Mouse (Mus musculus) heart, adult 2 months (tissue): ENCODE measurements around the gene Vash2. TPM values are rescaled to one million over a fixed set of nuclear protein-coding genes. Genes with fewer than 3 reads are reported as not detected.

Experiments used
- DNase-seq, 2 experiments: peaks; one replicate each; pipeline ENCODE4 v3.0.0; 2021
- H3K27ac ChIP-seq: fragments of 200-600 bp; 2 replicates; pipeline ENCODE4 v1.8.1; 2022
- H3K27me3 ChIP-seq: fragments of 200-500 bp; 2 replicates; pipeline ENCODE4 v1.6.1; 2012; ENCODE audit warnings: mild to moderate bottlenecking, low read length, inconsistent platforms, mixed read lengths; ENCODE audit not compliant: control insufficient read depth, insufficient read depth
- H3K36me3 ChIP-seq: fragments of 200-500 bp; 2 replicates; pipeline ENCODE4 v1.6.1; 2012; ENCODE audit warnings: low read length, inconsistent platforms; ENCODE audit not compliant: control insufficient read depth, insufficient read depth
- H3K4me1 ChIP-seq: fragments of 200-500 bp; 2 replicates; pipeline ENCODE4 v1.6.1; 2011; ENCODE audit warnings: low read length; ENCODE audit not compliant: control insufficient read depth, insufficient read depth
- H3K4me3 ChIP-seq: fragments of 200-600 bp; 2 replicates; pipeline ENCODE4 v1.8.1; 2022
- H3K79me2 ChIP-seq: fragments of 200-500 bp; replicated peaks from 2 replicates; pipeline ENCODE4 v1.6.1; 2012; ENCODE audit warnings: mild to moderate bottlenecking, inconsistent platforms, low read length, moderate library complexity, mixed read lengths; ENCODE audit not compliant: control insufficient read depth, insufficient read depth
- H3K9ac ChIP-seq: fragments of 200-500 bp; 2 replicates; pipeline ENCODE4 v1.6.1; 2012; ENCODE audit warnings: low read depth, mild to moderate bottlenecking, control low read depth, inconsistent platforms, low read length, mixed read lengths
- CTCF ChIP-seq: fragments of 200-600 bp; IDR thresholded peaks from 2 replicates; pipeline ENCODE4 v1.8.1; 2022; ENCODE audit warnings: antibody characterized with exemption, mild to moderate bottlenecking, moderate library complexity
- EP300 ChIP-seq: fragments of 200-500 bp; IDR thresholded peaks from 2 replicates; pipeline ENCODE4 v1.6.1; 2011; ENCODE audit warnings: low read depth, low read length, control low read depth; ENCODE audit not compliant: insufficient read depth
- POLR2A ChIP-seq: fragments of 200-500 bp; IDR thresholded peaks from 2 replicates; pipeline ENCODE4 v1.6.1; 2011; ENCODE audit warnings: mild to moderate bottlenecking, low read depth, low read length, control low read depth; ENCODE audit not compliant: insufficient read depth
- WGBS: fragments of 180-500 bp; shearing (Covaris S2); methylation state at CpG from one replicate; pipeline ENCODE4 v1.1.7; 2018; 5-methylcytosine and 5-hydroxymethylcytosine counted together
- intact Hi-C: fragments of 180-260 bp; cut with DNase I; formaldehyde crosslinking; loops from one replicate; pipeline ENCODE4 v1.15.1; 2025
- polyA plus RNA-seq: library from polyadenylated mRNA; depleted of rRNA; stranded (reverse); fragments of >200 nt; gene quantifications from 2 replicates; pipeline ENCODE4 v1.2.3, GENCODE M21; 2012
- total RNA-seq, 2 experiments: library from RNA; stranded (reverse); gene quantifications; 2 replicates each; pipeline ENCODE4 v1.2.3; 2021

The Vash2 gene
- total and polyA plus RNA-seq, 3 experiments = 0.27 to 0.41 (median 0.31) TPM

GRCm38 (mm10) chr1:191021016-191021415 lies 41.9 kb upstream of the Vash2 start:
- no peak for DNase-seq
- H3K36me3 ChIP-seq = no peaks in the 10 kb centered on the region
- H3K79me2 ChIP-seq = no peaks in the 10 kb centered on the region
- H3K4me3 ChIP-seq = no peak overlapping the region
- intact Hi-C loops = no loop called here
- WGBS = 91% methylated on average over 7 of the region's 7 CpGs
- no peaks in the 10 kb centered on the region for H3K27me3 ChIP-seq
- no peak for TF ChIP-seq EP300
- no peak for TF ChIP-seq POLR2A
- TF ChIP-seq CTCF = no peak
- H3K27ac ChIP-seq = no peak overlapping the region
- H3K4me1 ChIP-seq = 0 out of 2 replicates have a peak, but pooled peaks cover 2% of the 10 kb centered on the region
- no peak overlapping the region for H3K9ac ChIP-seq

DNA sequence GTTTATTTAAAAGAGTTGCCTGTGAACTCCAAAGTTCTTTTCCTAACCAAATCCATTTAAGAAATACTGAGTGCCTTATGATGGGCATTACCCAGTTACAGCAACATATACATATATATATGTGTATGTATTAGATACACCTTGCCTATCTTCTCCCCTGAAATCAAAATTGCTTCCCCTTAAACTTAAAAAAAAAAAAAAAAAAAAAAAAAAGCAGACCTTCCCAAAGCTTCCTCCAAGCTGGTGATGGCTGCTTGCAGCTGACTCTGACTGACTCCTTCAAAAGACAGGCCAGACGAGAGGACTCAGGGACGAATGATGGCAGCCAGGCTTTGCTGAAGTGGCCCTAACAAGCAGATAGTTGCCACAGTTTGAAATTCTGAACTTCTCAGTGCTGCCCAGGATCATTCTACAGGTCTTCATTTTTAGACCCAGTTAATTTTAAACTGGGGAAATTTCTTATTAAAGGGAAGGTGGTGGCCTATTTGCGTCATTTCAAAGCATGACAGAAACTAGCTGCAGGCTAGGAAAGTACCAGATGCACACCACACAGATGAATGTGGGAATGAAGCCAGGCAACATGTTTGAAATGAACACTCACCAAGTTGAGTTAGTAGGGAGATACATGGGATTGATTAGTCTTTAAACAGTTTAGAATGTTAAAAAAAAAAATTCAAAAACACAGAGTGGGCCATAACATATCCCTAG lies 41.3 kb upstream of the Vash2 start:
- Histone ChIP-seq H3K36me3 (no peaks in the 10 kb centered on the region), H3K27ac (no peak overlapping the region), H3K79me2 (no peaks in the 10 kb centered on the region), H3K4me3 (no peak overlapping the region), H3K9ac (no peak overlapping the region), H3K4me1 (0 out of 2 replicates have a peak, but pooled peaks cover 2% of the 10 kb centered on the region), H3K27me3 (no peaks in the 10 kb centered on the region)
- WGBS = 76% methylated on average over 3 of the region's 3 CpGs
- intact Hi-C loops = no loop called here
- TF ChIP-seq CTCF = no peak
- TF ChIP-seq EP300 = no peak
- no peak for TF ChIP-seq POLR2A
- DNase-seq = no peak

DNA sequence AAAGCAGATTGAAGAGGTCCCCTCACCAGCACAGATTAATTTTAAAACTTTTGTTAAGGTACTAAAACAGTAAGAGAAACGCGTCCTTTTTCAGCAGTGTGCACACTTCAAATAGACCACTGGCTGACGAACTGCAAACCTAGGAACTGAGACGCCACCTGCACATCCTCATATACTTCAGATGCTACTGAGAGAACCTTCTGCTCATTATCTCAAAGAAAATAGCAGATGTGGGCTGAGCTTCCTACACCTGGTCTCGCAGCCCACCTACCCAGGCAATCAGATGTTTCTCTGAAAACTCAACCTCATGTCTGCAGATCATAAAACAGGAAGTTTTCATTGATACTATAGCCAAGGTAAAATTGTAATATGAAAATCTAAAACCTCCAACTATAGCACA lies 40.7 kb upstream of the Vash2 start:
- 98% methylated on average over 5 of the region's 5 CpGs for whole genome bisulfite sequencing
- no peak for TF ChIP-seq EP300
- TF ChIP-seq CTCF = no peak
- TF ChIP-seq POLR2A = no peak
- no peaks in the 10 kb centered on the region for H3K4me1 ChIP-seq
- H3K27ac ChIP-seq = no peak overlapping the region
- intact Hi-C loops = no loop called here
- DNase-seq = no peak
- H3K79me2 ChIP-seq = no peaks in the 10 kb centered on the region
- H3K27me3 ChIP-seq = no peaks in the 10 kb centered on the region
- no peaks in the 10 kb centered on the region for H3K36me3 ChIP-seq
- H3K9ac ChIP-seq = no peak overlapping the region
- no peak overlapping the region for H3K4me3 ChIP-seq

GRCm38 (mm10) chr1:191014271-191014670 lies 35.2 kb upstream of the Vash2 start:
- intact Hi-C loops = no loop called here
- H3K36me3 ChIP-seq = no peaks in the 10 kb centered on the region
- no peaks in the 10 kb centered on the region for H3K27me3 ChIP-seq
- H3K79me2 ChIP-seq = no peaks in the 10 kb centered on the region; the same call in 1 of the 2 replicates
- H3K4me3 ChIP-seq = no peak overlapping the region
- H3K27ac ChIP-seq = no peak overlapping the region
- H3K9ac ChIP-seq = no peak overlapping the region
- TF ChIP-seq POLR2A (no peak), EP300 (no peak), CTCF (no peak)
- no peaks in the 10 kb centered on the region for H3K4me1 ChIP-seq
- WGBS = 94% methylated on average over 3 of the region's 3 CpGs
- DNase-seq = no peak

GRCm38 (mm10) chr1:191008707-191009106 lies 29.6 kb upstream of the Vash2 start:
- no peak overlapping the region for H3K9ac ChIP-seq
- no peaks in the 10 kb centered on the region for H3K27me3 ChIP-seq
- no peaks in the 10 kb centered on the region; the same call in 1 of the 2 replicates for H3K36me3 ChIP-seq
- no peak overlapping the region for H3K27ac ChIP-seq
- H3K79me2 ChIP-seq = no peaks in the 10 kb centered on the region
- TF ChIP-seq EP300 = no peak
- peak; percentile 60 for TF ChIP-seq CTCF
- intact Hi-C loops = no loop called here
- over 99% methylated on average over 5 of the region's 5 CpGs for WGBS
- H3K4me3 ChIP-seq = no peak overlapping the region
- no peak for DNase-seq
- H3K4me1 ChIP-seq = no peaks in the 10 kb centered on the region

DNA sequence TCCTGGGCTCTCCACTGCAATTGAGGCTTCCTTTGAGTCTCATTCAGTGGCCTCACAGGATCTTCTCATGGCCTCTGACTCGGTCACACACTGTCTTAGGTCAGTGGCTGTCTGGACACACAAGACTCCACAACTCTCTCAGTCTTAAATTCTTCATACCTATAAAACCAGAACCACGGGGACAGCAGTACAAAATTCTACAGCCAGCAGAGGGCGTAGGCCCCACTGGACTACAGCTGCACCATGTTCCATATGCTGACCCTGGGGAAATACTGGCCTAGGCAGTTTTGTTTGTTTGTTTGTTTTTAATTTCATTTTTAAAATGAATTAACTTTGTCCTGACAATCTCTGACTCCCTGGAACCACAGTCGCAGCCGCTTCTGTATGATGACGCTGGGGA lies 23.1 kb upstream of the Vash2 start:
- TF ChIP-seq CTCF (peak; percentile 54), POLR2A (no peak), EP300 (no peak)
- no peaks in the 10 kb centered on the region for H3K4me1 ChIP-seq
- intact Hi-C loops = no loop called here
- H3K4me3 ChIP-seq = no peak overlapping the region
- H3K9ac ChIP-seq = no peak overlapping the region
- no peaks in the 10 kb centered on the region for H3K27me3 ChIP-seq
- H3K27ac ChIP-seq = no peak overlapping the region
- H3K36me3 ChIP-seq = no peaks in the 10 kb centered on the region; the same call in 1 of the 2 replicates
- DNase-seq = no peak
- WGBS = 70% methylated on average over 6 of the region's 6 CpGs
- no peaks in the 10 kb centered on the region for H3K79me2 ChIP-seq
